Mouse (Mus musculus) midbrain, embryonic 13.5 days (tissue): ENCODE measurements around the gene Olfr1418. TPM values are rescaled to one million over a fixed set of nuclear protein-coding genes. Genes with fewer than 3 reads are reported as not detected.

Source experiments
- ATAC-seq: fragments of 200-750 bp; cut with Nextera tagmentation; 2 replicates; pipeline ENCODE4 v1.8.0; 2017; ENCODE audit warnings: mild to moderate bottlenecking, moderate TSS enrichment, moderate library complexity
- H3K27ac ChIP-seq: fragments of 300-500 bp; sonication (generic); 2 replicates; pipeline ENCODE4 v1.5.1; 2015; ENCODE audit warnings: inconsistent platforms, mild to moderate bottlenecking, moderate library complexity
- H3K27me3 ChIP-seq: fragments of 300-500 bp; sonication (generic); 2 replicates; pipeline ENCODE4 v1.6.1; 2015; ENCODE audit warnings: mild to moderate bottlenecking, inconsistent platforms
- H3K36me3 ChIP-seq: fragments of 300-500 bp; sonication (generic); 2 replicates; pipeline ENCODE4 v1.6.1; 2015; ENCODE audit warnings: mild to moderate bottlenecking, inconsistent platforms
- H3K4me1 ChIP-seq: fragments of 300-500 bp; sonication (generic); replicated peaks from 2 replicates; pipeline ENCODE4 v1.6.1; 2015; ENCODE audit warnings: inconsistent platforms
- H3K4me2 ChIP-seq: fragments of 300-500 bp; sonication (generic); replicated peaks from 2 replicates; pipeline ENCODE4 v1.6.1; 2015; ENCODE audit warnings: moderate library complexity, mild to moderate bottlenecking, inconsistent platforms
- H3K4me3 ChIP-seq: fragments of 300-500 bp; sonication (generic); replicated peaks from 2 replicates; pipeline ENCODE4 v1.5.1; 2015; ENCODE audit warnings: mild to moderate bottlenecking, inconsistent platforms
- H3K9ac ChIP-seq: fragments of 300-500 bp; sonication (generic); replicated peaks from 2 replicates; pipeline ENCODE4 v1.6.1; 2015; ENCODE audit warnings: mild to moderate bottlenecking, inconsistent platforms
- H3K9me3 ChIP-seq: fragments of 300-500 bp; sonication (generic); 2 replicates; pipeline ENCODE4 v1.6.1; 2016; ENCODE audit warnings: mild to moderate bottlenecking, inconsistent platforms
- WGBS: fragments of 180-500 bp; shearing (Covaris S2); methylation state at CpG from one replicate; pipeline ENCODE4 v1.1.7; 2015; 5-methylcytosine and 5-hydroxymethylcytosine counted together
- polyA plus RNA-seq: library from polyadenylated mRNA; unstranded; fragments of >200 nt; fragmentation: Nextera tagmentation; extraction: Ambion mirVana; gene quantifications from 2 replicates; pipeline ENCODE4 v1.2.1, GENCODE M21; 2015

Gene Olfr1418
- polyA plus RNA-seq, 1 experiment from 2014 or later: not detected

DNA sequence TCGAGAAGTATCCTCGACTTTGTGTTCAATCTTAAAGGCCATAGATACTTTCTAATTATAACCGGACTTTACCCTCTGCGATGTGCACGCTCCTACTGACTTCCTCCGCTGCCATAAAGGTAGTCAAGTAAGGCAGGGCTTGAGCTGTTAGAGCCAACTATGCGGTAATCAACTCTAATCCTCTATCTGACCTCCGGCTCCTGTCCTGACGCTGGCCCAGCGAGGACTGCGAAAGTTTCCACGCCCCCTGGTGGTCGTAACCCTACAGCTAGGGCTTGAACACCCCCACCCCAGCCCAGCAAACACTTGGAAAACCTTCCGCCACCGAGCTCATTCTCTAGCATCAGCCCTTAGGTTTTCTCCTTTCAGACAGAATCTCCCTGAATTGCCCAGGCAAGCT, 41.1 kb downstream of the Olfr1418 start:
- Histone ChIP-seq H3K4me2 (peak overlapping the region; percentile 69), H3K27me3 (peaks cover 22% of the 10 kb centered on the region), H3K9ac (no peak overlapping the region), H3K9me3 (no peaks in the 10 kb centered on the region), H3K27ac (no peak overlapping the region), H3K4me3 (peak overlapping the region; percentile 76), H3K4me1 (peaks cover 27% of the 10 kb centered on the region), H3K36me3 (no peaks in the 10 kb centered on the region)
- WGBS: under 1% methylated on average over 15 of the region's 15 CpGs
- peak; percentile 77 for ATAC-seq

DNA sequence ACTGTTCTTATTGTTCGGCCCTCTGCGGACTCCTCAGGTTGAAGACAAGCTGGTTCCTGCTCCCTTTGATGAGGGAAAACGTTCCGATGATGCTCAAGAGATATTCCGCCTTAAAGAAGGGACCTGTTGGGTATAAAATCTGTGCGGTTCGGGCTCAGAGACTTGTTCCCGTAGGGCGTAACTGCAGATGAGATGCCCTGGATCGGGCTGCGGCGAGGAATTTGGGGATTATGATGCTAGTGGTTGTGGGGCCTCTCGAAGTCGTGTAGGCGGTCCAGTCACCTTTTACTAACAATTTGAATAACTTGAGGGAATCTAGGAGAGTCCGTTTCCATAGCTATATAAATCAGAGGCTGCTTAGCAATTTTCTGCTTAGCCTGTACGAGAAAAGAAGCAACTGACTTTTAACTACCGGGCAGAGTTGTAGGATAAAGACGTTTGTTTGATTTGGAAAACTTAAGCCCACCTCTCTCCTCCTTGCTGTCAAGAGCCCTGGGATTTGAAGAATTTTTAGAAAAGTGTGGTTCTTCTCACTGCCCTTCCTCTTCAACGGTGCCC, 41.6 kb downstream of the Olfr1418 start, which contains the start of gene Stx3:
TSS of gene Stx3 (minus strand) at position 261 of the 558 bp plus-strand sequence.
- Histone ChIP-seq H3K4me2 (peak within 1 kb of the TSS; percentile 69), H3K9ac (peak within 1 kb of the TSS; percentile 85), H3K4me3 (peak within 1 kb of the TSS; percentile 76), H3K36me3 (no peaks in the 10 kb centered on the region), H3K4me1 (peaks cover 33% of the 10 kb centered on the region), H3K27ac (no peak within 1 kb of the TSS; the same call in 1 of the 2 replicates), H3K27me3 (peaks cover 22% of the 10 kb centered on the region), H3K9me3 (no peaks in the 10 kb centered on the region)
- peak; percentile 3; the same call in 1 of the 2 replicates for ATAC-seq
- WGBS: under 1% methylated on average over 20 of the region's 20 CpGs

DNA sequence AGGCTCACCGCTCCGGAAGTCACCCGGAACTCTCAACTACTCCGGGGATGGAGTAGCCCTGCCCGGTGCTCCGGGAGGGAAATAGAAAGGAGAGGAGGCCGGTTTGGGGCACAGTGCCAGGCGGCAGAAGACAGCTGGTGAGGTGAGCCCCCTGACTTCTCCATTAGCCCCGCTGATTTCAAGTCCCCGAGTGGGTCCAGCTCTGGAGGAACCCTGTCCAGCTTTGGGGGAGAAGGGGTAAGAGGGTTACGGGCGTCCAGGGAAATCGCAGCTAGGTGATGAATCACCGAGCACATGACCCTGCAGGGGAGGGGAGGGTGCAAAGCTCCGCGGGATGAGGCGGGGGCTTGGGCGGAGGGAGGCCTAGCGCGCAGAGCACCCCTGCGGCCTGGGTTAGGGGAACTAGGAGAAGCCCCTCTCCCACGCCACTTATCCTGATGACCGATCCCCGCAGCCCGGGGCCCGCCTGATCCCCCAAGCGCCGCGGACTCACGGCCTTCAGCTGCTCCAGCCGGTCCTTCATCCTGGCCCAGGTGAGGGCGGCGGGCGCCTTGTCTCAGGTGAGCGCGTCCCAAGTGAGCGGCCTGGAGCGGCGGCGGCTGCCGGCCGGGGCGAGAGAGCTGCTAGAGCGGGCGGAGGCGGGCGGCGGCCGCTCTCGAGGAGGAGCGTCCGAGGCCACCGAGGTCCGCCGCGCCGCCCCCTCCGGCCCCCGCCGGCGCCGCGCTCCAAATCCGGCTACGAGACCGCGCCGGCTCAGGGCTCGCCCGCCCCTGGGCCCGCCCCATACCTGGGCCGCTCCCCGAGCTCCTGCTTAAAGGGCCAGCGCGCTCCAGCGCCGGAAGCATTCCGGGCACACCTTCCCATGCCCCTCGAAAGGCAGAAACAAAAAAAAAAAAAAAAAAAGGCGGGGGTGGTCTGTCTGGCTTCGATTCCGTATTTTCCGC, 42.4 kb downstream of the Olfr1418 start:
- H3K27me3 ChIP-seq: peaks cover 22% of the 10 kb centered on the region
- H3K4me3 ChIP-seq: peak overlapping the region; percentile 76
- no peak overlapping the region; the same call in 1 of the 2 replicates for H3K27ac ChIP-seq
- H3K9ac ChIP-seq: peak overlapping the region; percentile 85
- H3K4me1 ChIP-seq: peaks cover 40% of the 10 kb centered on the region
- H3K36me3 ChIP-seq: no peaks in the 10 kb centered on the region
- under 1% methylated on average over 82 of the region's 83 CpGs for WGBS
- ATAC-seq: peak; percentile 84
- H3K4me2 ChIP-seq: peak overlapping the region; percentile 69
- H3K9me3 ChIP-seq: no peaks in the 10 kb centered on the region

DNA sequence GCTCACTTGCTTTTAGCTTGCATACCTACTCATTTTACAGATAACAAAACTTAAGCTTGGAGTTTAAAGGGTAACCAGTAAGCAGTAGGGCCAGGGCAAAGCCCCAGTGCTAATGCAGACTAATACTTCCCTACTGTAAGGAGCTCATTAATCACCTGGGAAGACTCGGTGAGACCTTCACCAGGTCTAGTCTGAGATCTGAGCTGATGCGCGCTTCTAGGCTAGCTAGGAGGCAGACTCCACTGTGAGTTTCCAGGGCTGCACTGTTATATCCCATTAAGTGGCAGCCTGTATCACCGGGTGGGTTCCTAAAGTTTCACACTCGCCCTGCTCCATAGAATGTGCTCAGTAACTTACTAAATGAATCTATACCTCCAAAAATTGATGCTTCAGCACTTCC, 43.3 kb downstream of the Olfr1418 start:
- peak overlapping the region; percentile 85; the same call in 1 of the 2 replicates for H3K9ac ChIP-seq
- peak overlapping the region; percentile 76 for H3K4me3 ChIP-seq
- 16% methylated on average over 5 of the region's 5 CpGs for WGBS
- H3K27me3 ChIP-seq: peaks cover 22% of the 10 kb centered on the region
- H3K4me1 ChIP-seq: peaks cover 49% of the 10 kb centered on the region
- H3K36me3 ChIP-seq: no peaks in the 10 kb centered on the region
- peak overlapping the region; percentile 69 for H3K4me2 ChIP-seq
- H3K27ac ChIP-seq: no peak overlapping the region
- no peak for ATAC-seq
- H3K9me3 ChIP-seq: no peaks in the 10 kb centered on the region

DNA sequence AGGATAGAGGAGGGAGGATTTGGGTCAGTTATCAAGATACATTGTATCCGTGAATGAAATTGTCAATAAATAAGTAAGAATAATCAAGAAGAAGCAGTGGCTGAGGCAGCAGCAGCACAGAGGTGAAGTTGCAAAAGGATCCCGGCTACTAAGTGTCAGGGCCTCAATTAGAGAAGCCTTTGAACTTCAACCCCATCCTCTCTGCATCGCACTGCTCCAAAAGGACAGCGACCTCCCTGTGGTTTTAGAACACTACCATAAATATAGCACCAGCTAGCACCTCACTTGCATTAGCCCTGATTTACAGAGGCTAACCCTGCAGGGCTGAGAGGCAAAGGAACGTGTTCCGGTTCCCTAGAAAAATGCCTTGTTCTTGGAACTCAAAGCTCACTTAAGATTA, 44.2 kb downstream of the Olfr1418 start:
- Histone ChIP-seq H3K9me3 (no peaks in the 10 kb centered on the region), H3K4me3 (no peak overlapping the region), H3K27ac (no peak overlapping the region), H3K4me2 (peak overlapping the region; percentile 69; the same call in 1 of the 2 replicates), H3K36me3 (no peaks in the 10 kb centered on the region), H3K9ac (no peak overlapping the region), H3K27me3 (peaks cover 22% of the 10 kb centered on the region), H3K4me1 (peaks cover 58% of the 10 kb centered on the region)
- WGBS: 51% methylated on average over 6 of the region's 6 CpGs
- ATAC-seq: no peak

DNA sequence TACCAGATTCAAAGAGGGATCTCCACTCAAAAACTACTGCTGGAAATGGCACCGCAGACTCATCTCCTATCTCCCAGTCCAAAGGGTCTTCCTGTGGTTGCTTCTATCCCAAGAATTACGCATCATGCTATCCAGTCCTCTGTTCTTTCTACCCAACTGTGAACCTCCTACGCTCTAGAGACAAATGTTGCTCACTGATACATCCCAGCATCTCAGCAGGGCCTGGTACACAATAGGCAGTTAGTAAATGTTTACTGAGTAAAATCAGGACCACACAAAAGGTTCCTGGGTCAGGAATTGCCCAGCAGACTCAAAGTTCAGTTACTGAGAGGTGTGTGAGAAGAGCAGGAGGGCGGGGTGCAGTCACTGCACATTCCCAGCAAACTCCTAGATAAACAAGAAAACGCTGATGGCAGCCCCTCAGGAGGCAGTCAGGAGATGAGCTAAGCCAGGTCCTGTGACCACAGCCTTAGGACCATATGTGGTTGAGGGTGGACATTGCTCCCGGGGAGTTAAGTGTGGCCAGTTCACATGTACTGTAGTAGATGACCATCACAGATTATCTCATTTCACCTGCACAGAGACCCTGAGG, 46.0 kb downstream of the Olfr1418 start:
- no peaks in the 10 kb centered on the region for H3K9me3 ChIP-seq
- no peaks in the 10 kb centered on the region for H3K36me3 ChIP-seq
- peak overlapping the region; percentile 10; the same call in 1 of the 2 replicates for H3K27ac ChIP-seq
- no peak overlapping the region for H3K4me2 ChIP-seq
- H3K4me3 ChIP-seq: no peak overlapping the region
- ATAC-seq: no peak
- H3K4me1 ChIP-seq: peaks cover 64% of the 10 kb centered on the region
- peaks cover 22% of the 10 kb centered on the region for H3K27me3 ChIP-seq
- no peak overlapping the region for H3K9ac ChIP-seq
- 85% methylated on average over 6 of the region's 6 CpGs for WGBS

DNA sequence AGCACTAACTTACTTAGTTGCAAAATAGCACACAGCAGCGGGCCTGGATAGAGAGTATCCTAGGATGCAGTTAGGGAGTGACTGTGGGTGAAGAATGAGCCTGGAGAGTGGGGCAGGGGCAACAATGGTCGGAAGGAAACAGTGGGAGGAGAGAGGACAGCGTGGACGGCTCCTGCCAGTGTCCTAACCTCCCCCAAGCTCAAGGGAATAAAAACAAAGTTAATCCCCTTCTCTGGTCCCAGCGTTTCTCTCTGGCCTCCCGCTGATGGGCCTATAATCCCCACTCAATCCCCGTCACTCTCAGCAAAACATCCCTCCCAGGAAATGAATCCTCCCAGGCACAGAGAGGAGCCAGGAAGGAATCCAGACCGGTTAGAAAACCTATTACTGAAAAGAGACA, 47.2 kb downstream of the Olfr1418 start:
- H3K36me3 ChIP-seq: no peaks in the 10 kb centered on the region
- 3% methylated on average over 8 of the region's 8 CpGs for WGBS
- H3K9me3 ChIP-seq: no peaks in the 10 kb centered on the region
- H3K4me2 ChIP-seq: peak overlapping the region; percentile 15; the same call in 1 of the 2 replicates
- peak; percentile 10 for ATAC-seq
- peaks cover 18% of the 10 kb centered on the region; the same call in 1 of the 2 replicates for H3K27me3 ChIP-seq
- no peak overlapping the region for H3K4me3 ChIP-seq
- peaks cover 58% of the 10 kb centered on the region for H3K4me1 ChIP-seq
- H3K27ac ChIP-seq: peak overlapping the region; percentile 61
- H3K9ac ChIP-seq: peak overlapping the region; percentile 0; the same call in 1 of the 2 replicates

DNA sequence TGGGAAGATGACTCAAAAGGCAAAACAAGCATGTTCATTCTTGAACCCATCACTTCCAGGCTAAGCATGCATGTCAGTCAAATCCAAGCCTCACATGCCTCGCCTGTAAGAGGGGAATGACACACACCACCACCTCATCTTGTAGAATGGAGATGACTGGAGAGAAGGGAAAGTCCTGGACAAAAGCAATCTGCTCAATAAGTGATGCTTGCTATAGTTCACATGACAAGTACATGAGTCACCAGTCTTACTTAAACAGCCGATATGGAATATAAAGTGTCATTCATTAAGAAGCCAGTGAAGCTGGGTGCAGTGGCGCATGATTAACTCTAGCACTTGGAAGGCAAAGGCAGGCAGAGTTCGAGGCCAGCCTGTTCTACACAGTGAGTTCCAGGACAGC, 47.7 kb downstream of the Olfr1418 start:
- Histone ChIP-seq H3K27me3 (peaks cover 18% of the 10 kb centered on the region; the same call in 1 of the 2 replicates), H3K4me1 (peaks cover 55% of the 10 kb centered on the region), H3K4me2 (no peak overlapping the region), H3K4me3 (no peak overlapping the region), H3K27ac (peak overlapping the region; percentile 64), H3K36me3 (no peaks in the 10 kb centered on the region), H3K9me3 (no peaks in the 10 kb centered on the region), H3K9ac (no peak overlapping the region)
- 44% methylated on average over 4 of the region's 4 CpGs for WGBS
- 0 out of 2 replicates have a peak, but pooled peaks have one; percentile 2 for ATAC-seq

DNA sequence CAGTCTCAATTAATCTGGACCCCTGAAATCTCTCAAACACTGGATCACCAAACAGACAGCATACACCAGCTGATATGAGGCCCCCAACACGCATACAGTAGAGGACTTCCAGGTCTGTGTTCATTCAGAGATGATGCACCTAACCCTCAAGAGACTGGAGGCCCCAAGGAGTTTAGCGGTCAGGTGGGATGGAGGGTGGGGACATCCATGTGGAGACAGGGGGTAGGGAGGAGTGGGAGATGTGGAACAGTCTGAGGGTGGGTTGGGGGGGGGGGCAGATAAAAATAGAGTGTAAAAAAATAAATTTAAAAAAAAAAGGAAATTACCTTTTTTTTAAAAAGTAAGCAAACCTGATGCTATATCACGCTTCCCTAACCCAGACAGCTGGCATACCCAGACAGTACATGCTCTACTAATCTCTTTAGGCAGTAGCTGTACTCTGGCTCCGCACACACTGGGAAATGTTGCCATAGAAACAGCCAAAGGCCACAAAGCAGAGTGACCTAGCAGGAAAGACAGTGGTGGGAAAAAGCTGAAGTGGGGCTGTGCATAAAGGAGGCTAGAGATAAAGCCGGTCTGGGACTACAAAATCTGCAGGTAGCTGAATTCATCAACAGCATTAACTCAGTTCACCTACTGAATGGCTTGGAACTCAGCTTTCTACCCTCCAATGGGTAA, 49.0 kb downstream of the Olfr1418 start:
- Histone ChIP-seq H3K9ac (no peak overlapping the region), H3K36me3 (no peaks in the 10 kb centered on the region), H3K9me3 (no peaks in the 10 kb centered on the region), H3K4me1 (peaks cover 48% of the 10 kb centered on the region), H3K4me3 (0 out of 2 replicates have a peak overlapping the region, but pooled peaks have one; percentile 0), H3K4me2 (peak overlapping the region; percentile 15), H3K27me3 (peaks cover 9% of the 10 kb centered on the region; the same call in 1 of the 2 replicates), H3K27ac (peak overlapping the region; percentile 64)
- 17% methylated on average over 5 of the region's 5 CpGs for WGBS
- peak; percentile 96 for ATAC-seq

DNA sequence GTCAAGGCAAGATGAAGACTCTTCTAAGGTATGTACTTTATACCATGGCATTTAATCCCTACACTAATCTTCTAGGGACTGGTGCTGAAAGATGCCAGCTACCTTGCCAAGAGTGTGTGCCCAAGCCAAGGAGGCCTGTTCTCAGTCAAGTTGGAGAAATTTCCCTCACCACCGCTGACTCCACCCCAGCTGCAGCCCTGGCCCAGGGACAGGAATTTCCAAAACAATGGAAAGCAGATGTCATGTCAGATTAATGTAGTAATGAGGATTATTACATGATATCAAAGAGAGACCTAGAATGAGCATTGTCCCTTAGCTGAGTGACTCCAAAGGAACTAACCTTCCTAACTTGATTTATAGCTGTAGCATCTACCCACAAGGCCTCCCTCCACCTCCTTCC, 50.0 kb downstream of the Olfr1418 start:
- H3K36me3 ChIP-seq: no peaks in the 10 kb centered on the region
- no peak overlapping the region for H3K4me3 ChIP-seq
- peak overlapping the region; percentile 64 for H3K27ac ChIP-seq
- H3K4me2 ChIP-seq: no peak overlapping the region
- ATAC-seq: no peak
- H3K9ac ChIP-seq: no peak overlapping the region
- 38% methylated on average over 1 of the region's 1 CpGs for WGBS
- H3K9me3 ChIP-seq: no peaks in the 10 kb centered on the region
- H3K27me3 ChIP-seq: no peaks in the 10 kb centered on the region
- peaks cover 48% of the 10 kb centered on the region for H3K4me1 ChIP-seq

DNA sequence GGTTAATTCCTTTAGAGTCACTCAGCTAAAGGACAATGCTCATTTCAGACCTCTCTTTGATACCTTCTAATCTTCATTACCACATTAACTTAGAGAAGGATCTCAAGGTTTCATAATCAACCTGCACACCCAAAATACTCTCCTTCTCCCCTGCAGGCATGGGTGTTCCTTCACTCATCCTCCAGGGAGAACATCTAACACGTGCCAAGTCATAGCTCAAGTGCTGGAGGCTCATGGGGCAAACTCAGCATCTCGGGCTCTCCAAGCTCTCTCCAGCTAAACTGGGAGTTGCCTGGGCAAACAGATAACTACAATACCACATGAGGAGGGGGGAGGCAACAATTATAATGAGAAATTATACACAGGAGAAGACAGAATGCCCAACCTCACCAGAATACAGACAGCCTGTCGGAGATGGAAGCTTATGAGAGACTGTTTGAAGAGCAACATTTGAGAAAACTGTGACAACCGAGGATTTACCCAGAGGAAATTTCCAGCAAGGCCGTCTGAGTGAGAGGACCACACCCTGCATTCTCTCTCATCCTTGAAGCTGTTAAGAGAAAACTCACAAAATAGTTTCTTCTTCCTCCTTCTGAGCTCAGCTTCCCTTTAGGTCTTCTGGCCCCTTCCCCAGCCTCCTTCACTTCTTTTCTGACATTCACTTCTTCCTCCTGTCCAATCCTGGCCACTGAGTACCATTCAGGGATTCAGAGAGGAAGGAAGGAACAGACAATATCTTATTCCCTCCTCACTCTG, 50.7 kb downstream of the Olfr1418 start:
- peaks cover 48% of the 10 kb centered on the region for H3K4me1 ChIP-seq
- no peak overlapping the region for H3K27ac ChIP-seq
- WGBS: 84% methylated on average over 5 of the region's 5 CpGs
- H3K9me3 ChIP-seq: no peaks in the 10 kb centered on the region
- H3K27me3 ChIP-seq: no peaks in the 10 kb centered on the region
- no peak overlapping the region for H3K9ac ChIP-seq
- H3K4me2 ChIP-seq: no peak overlapping the region
- no peaks in the 10 kb centered on the region for H3K36me3 ChIP-seq
- ATAC-seq: no peak
- no peak overlapping the region for H3K4me3 ChIP-seq
